Mouse (Mus musculus) stomach, postnatal 0 days (tissue): ENCODE measurements at regions not wholly inside any gene's neighbourhood (a gene's known extent, or its start where the extent isn't known, plus 50 kb on each side); places are given as distances from the start of the nearest gene placed in this dataset.
A peak's percentile ranks its signal among the peaks of the same experiment; 100 is the strongest.

Source experiments
- ATAC-seq: fragments of 200-750 bp; cut with Nextera tagmentation; 2 replicates; pipeline ENCODE4 v1.8.0; 2017; ENCODE audit not compliant: low FRiP score, low TSS enrichment
- DNase-seq: peaks from one replicate; pipeline ENCODE4 v3.0.0-alpha.2; 2016; ENCODE audit warnings: low spot score
- H3K27ac ChIP-seq: fragments of 300-500 bp; sonication (generic); replicated peaks from 2 replicates; pipeline ENCODE4 v1.5.1; 2014; ENCODE audit warnings: mild to moderate bottlenecking, control low read depth
- H3K27me3 ChIP-seq: fragments of 300-500 bp; sonication (generic); 2 replicates; pipeline ENCODE4 v1.6.1; 2014; ENCODE audit warnings: low read length; ENCODE audit not compliant: control insufficient read depth, insufficient read depth
- H3K36me3 ChIP-seq: fragments of 300-500 bp; sonication (generic); 2 replicates; pipeline ENCODE4 v1.6.1; 2014; ENCODE audit warnings: low read length, mixed read lengths; ENCODE audit not compliant: control insufficient read depth, insufficient read depth
- H3K4me1 ChIP-seq: fragments of 300-500 bp; sonication (generic); replicated peaks from 2 replicates; pipeline ENCODE4 v1.6.1; 2014; ENCODE audit warnings: antibody characterized with exemption; ENCODE audit not compliant: control insufficient read depth, insufficient read depth
- H3K4me2 ChIP-seq: fragments of 300-500 bp; sonication (generic); replicated peaks from 2 replicates; pipeline ENCODE4 v1.6.1; 2014; ENCODE audit warnings: low read depth, mild to moderate bottlenecking, control low read depth, moderate library complexity
- H3K4me3 ChIP-seq: fragments of 300-500 bp; sonication (generic); 2 replicates; pipeline ENCODE4 v1.5.1; 2014; ENCODE audit warnings: low read depth, low read length, control low read depth
- H3K9ac ChIP-seq: fragments of 300-500 bp; sonication (generic); 2 replicates; pipeline ENCODE4 v1.6.1; 2014; ENCODE audit warnings: mild to moderate bottlenecking, low read length, control low read depth, mixed read lengths
- H3K9me3 ChIP-seq: fragments of 300-500 bp; sonication (generic); 2 replicates; pipeline ENCODE4 v1.6.1; 2016; ENCODE audit warnings: low read length; ENCODE audit not compliant: control insufficient read depth
- CTCF ChIP-seq: IDR thresholded peaks from 2 replicates; pipeline ENCODE4 v1.5.1; 2016; ENCODE audit warnings: antibody characterized with exemption, low read depth, mild to moderate bottlenecking, moderate library complexity
- EP300 ChIP-seq: optimal IDR thresholded peaks from 2 replicates; pipeline ENCODE3; 2016; ENCODE audit warnings: antibody characterized with exemption
- WGBS: fragments of 180-500 bp; shearing (Covaris S2); extraction: QIAGEN DNeasy Blood & Tissue Kit; methylation state at CpG from one replicate; pipeline ENCODE4 v1.1.7; 2014; 5-methylcytosine and 5-hydroxymethylcytosine counted together

- TF ChIP-seq EP300 (no peak), CTCF (no peak)
- Histone ChIP-seq H3K27ac (no peak overlapping the region), H3K4me1 (no peaks in the 10 kb centered on the region), H3K4me3 (no peak overlapping the region), H3K36me3 (no peaks in the 10 kb centered on the region), H3K27me3 (no peaks in the 10 kb centered on the region), H3K4me2 (no peak overlapping the region), H3K9ac (no peak overlapping the region), H3K9me3 (no peaks in the 10 kb centered on the region)
- DNase-seq (no peak), ATAC-seq (peak; percentile 53; the same call in 1 of the 2 replicates)
- WGBS = 34% methylated on average over 13 of the region's 13 CpGs
Observed at GRCm38 (mm10) chr9:60989670-60990391, 195.5 kb downstream of the Uaca start.

GRCm38 (mm10) chr9:60991509-60991908 lies 197.2 kb downstream of the Uaca start:
- Histone ChIP-seq H3K9ac (no peak overlapping the region), H3K36me3 (no peaks in the 10 kb centered on the region), H3K27me3 (no peaks in the 10 kb centered on the region), H3K4me3 (no peak overlapping the region), H3K4me1 (no peaks in the 10 kb centered on the region), H3K27ac (no peak overlapping the region), H3K9me3 (no peaks in the 10 kb centered on the region), H3K4me2 (no peak overlapping the region)
- DNase-seq (no peak), ATAC-seq (no peak)
- TF ChIP-seq EP300 = no peak
- no peak for TF ChIP-seq CTCF
- 84% methylated on average over 5 of the region's 5 CpGs for WGBS

GRCm38 (mm10) chr9:60993661-60994060 lies 199.3 kb downstream of the Uaca start:
- H3K4me1 ChIP-seq = no peaks in the 10 kb centered on the region
- no peak for ATAC-seq
- TF ChIP-seq CTCF (no peak), EP300 (no peak)
- H3K27me3 ChIP-seq = no peaks in the 10 kb centered on the region
- no peak overlapping the region for H3K4me2 ChIP-seq
- WGBS = 79% methylated on average over 8 of the region's 8 CpGs
- no peak overlapping the region for H3K27ac ChIP-seq
- DNase-seq = no peak
- no peak overlapping the region for H3K9ac ChIP-seq
- no peaks in the 10 kb centered on the region for H3K9me3 ChIP-seq
- no peaks in the 10 kb centered on the region for H3K36me3 ChIP-seq
- no peak overlapping the region for H3K4me3 ChIP-seq

GRCm38 (mm10) chr9:60995096-60995495 lies 200.8 kb downstream of the Uaca start:
- Histone ChIP-seq H3K9ac (no peak overlapping the region), H3K4me2 (no peak overlapping the region), H3K9me3 (no peaks in the 10 kb centered on the region), H3K4me1 (no peaks in the 10 kb centered on the region), H3K4me3 (no peak overlapping the region), H3K27ac (no peak overlapping the region), H3K27me3 (no peaks in the 10 kb centered on the region), H3K36me3 (no peaks in the 10 kb centered on the region)
- no peak for ATAC-seq
- no peak for TF ChIP-seq CTCF
- TF ChIP-seq EP300 = no peak
- 39% methylated on average over 6 of the region's 6 CpGs for WGBS
- no peak for DNase-seq

GRCm38 (mm10) chr9:60998086-60998785 lies 203.9 kb downstream of the Uaca start:
- DNase-seq = no peak
- Histone ChIP-seq H3K4me3 (no peak overlapping the region), H3K9ac (no peak overlapping the region), H3K27ac (no peak overlapping the region), H3K36me3 (no peaks in the 10 kb centered on the region), H3K4me2 (no peak overlapping the region), H3K4me1 (no peaks in the 10 kb centered on the region), H3K9me3 (no peaks in the 10 kb centered on the region), H3K27me3 (no peaks in the 10 kb centered on the region)
- no peak for ATAC-seq
- WGBS = 61% methylated on average over 3 of the region's 3 CpGs
- TF ChIP-seq EP300 = no peak
- TF ChIP-seq CTCF = peak; percentile 78

GRCm38 (mm10) chr9:60999001-60999529 lies 204.7 kb downstream of the Uaca start:
- DNase-seq (peak; percentile 30), ATAC-seq (0 out of 2 replicates have a peak, but pooled peaks have one; percentile 15)
- peak; percentile 62 for TF ChIP-seq CTCF
- no peak for TF ChIP-seq EP300
- WGBS = 48% methylated on average over 6 of the region's 6 CpGs
- Histone ChIP-seq H3K4me3 (no peak overlapping the region), H3K4me2 (no peak overlapping the region), H3K27ac (no peak overlapping the region), H3K9ac (no peak overlapping the region), H3K36me3 (no peaks in the 10 kb centered on the region), H3K9me3 (no peaks in the 10 kb centered on the region), H3K27me3 (no peaks in the 10 kb centered on the region), H3K4me1 (no peaks in the 10 kb centered on the region)
